Mouse (Mus musculus) liver, postnatal 0 days (tissue): ENCODE measurements around the gene Arrb1.

Experiments used
- CTCF ChIP-seq: sonication (generic); IDR thresholded peaks from 2 replicates; pipeline ENCODE4 v1.5.1; 2016; ENCODE audit warnings: antibody characterized with exemption, low read depth
- EP300 ChIP-seq: IDR thresholded peaks from 2 replicates; pipeline ENCODE4 v1.6.1; 2016; ENCODE audit warnings: antibody characterized with exemption, low read depth, mild to moderate bottlenecking

- TF ChIP-seq CTCF: no peak
- no peak for TF ChIP-seq EP300
Observed at GRCm38 (mm10) chr7:99562478-99562877, 27.2 kb downstream of the Arrb1 start.
